Mouse (Mus musculus) cerebellum, adult 2 months (tissue): ENCODE measurements at regions not wholly inside any gene's neighbourhood (a gene's known extent, or its start where the extent isn't known, plus 50 kb on each side); places are given as distances from the start of the nearest gene placed in this dataset.

Source experiments
- CTCF ChIP-seq: fragments of 200-500 bp; IDR thresholded peaks from 2 replicates; pipeline ENCODE4 v1.5.1; 2011; ENCODE audit warnings: low read depth, mild to moderate bottlenecking, control low read depth, low read length, moderate library complexity, borderline replicate concordance; ENCODE audit not compliant: insufficient read depth
- POLR2A ChIP-seq: fragments of 200-500 bp; IDR thresholded peaks from 2 replicates; pipeline ENCODE4 v1.6.1; 2011; ENCODE audit warnings: low read length, control low read depth, borderline replicate concordance; ENCODE audit not compliant: insufficient read depth

GRCm38 (mm10) chr4:93881318-93881717, 546.0 kb upstream of the Tusc1 start:
- TF ChIP-seq POLR2A = no peak
- no peak for TF ChIP-seq CTCF
